Mouse (Mus musculus) large intestine, adult 2 months (tissue): Measurements from ENCODE around the gene Gm9758. TPM values are rescaled to one million over a fixed set of nuclear protein-coding genes. Genes with fewer than 3 reads are reported as not detected.
"Not testable (repeated sequence)": the region's sequence is repeated elsewhere in the genome, so short reads cannot be mapped to it uniquely, and the experiment has no call there.

Experiments
- DNase-seq: peaks from one replicate; pipeline ENCODE4 v3.0.0-alpha.2; 2012; ENCODE audit warnings: low read depth, low spot score
- WGBS: fragments of 180-500 bp; shearing (Covaris S2); methylation state at CpG from one replicate; pipeline ENCODE4 v1.1.7; 2018; 5-methylcytosine and 5-hydroxymethylcytosine counted together
- polyA plus RNA-seq: library from polyadenylated mRNA; depleted of rRNA; stranded (reverse); fragments of >200 nt; gene quantifications from 2 replicates; pipeline ENCODE4 v1.2.3, GENCODE M21; 2012; rRNA removed

The Gm9758 gene
- not detected in 2 replicates for polyA plus RNA-seq

- not testable (repeated sequence) for DNase-seq
- 30% methylated on average over 1 of the region's 1 CpGs for WGBS
Measured at GRCm38 (mm10) chr5:14914799-14915198, at the start of gene Gm9758. Gene Gm9758, minus strand, starts transcription at chr5:14914899.

- not testable (repeated sequence) for DNase-seq
- WGBS: 82% methylated on average over 13 of the region's 13 CpGs
Measured at GRCm38 (mm10) chr5:14963821-14964220, 49.1 kb upstream of the Gm9758 start.

- not testable (repeated sequence) for DNase-seq
- WGBS: 79% methylated on average over 4 of the region's 4 CpGs
Measured at GRCm38 (mm10) chr5:14961502-14961901, 46.8 kb upstream of the Gm9758 start.

- 62% methylated on average over 1 of the region's 1 CpGs for WGBS
- not testable (repeated sequence) for DNase-seq
Measured at GRCm38 (mm10) chr5:14955928-14956706, 41.4 kb upstream of the Gm9758 start.

GRCm38 (mm10) chr5:14953587-14953986, 38.9 kb upstream of the Gm9758 start:
- not testable (repeated sequence) for DNase-seq

- not testable (repeated sequence) for DNase-seq
- WGBS: 70% methylated on average over 3 of the region's 3 CpGs
Measured at GRCm38 (mm10) chr5:14952749-14953148, 38.0 kb upstream of the Gm9758 start.

GRCm38 (mm10) chr5:14951822-14952221, 37.1 kb upstream of the Gm9758 start:
- DNase-seq: not testable (repeated sequence)
- WGBS: 61% methylated on average over 7 of the region's 7 CpGs

GRCm38 (mm10) chr5:14947482-14948198, 32.9 kb upstream of the Gm9758 start:
- WGBS: 46% methylated on average over 4 of the region's 4 CpGs
- DNase-seq: not testable (repeated sequence)

GRCm38 (mm10) chr5:14945524-14945923, 30.8 kb upstream of the Gm9758 start:
- 36% methylated on average over 4 of the region's 4 CpGs for WGBS
- DNase-seq: not testable (repeated sequence)

- 85% methylated on average over 1 of the region's 1 CpGs for WGBS
- not testable (repeated sequence) for DNase-seq
Measured at GRCm38 (mm10) chr5:14941043-14941442, 26.3 kb upstream of the Gm9758 start.

GRCm38 (mm10) chr5:14938329-14938728, 23.6 kb upstream of the Gm9758 start, which contains the start of gene Speer4e:
Gene Speer4e, minus strand, starts transcription at chr5:14938429.
- WGBS: 30% methylated on average over 1 of the region's 1 CpGs
- not testable (repeated sequence) for DNase-seq

GRCm38 (mm10) chr5:14933721-14934120, 19.0 kb upstream of the Gm9758 start:
- 62% methylated on average over 5 of the region's 6 CpGs for WGBS
- DNase-seq: not testable (repeated sequence)

GRCm38 (mm10) chr5:14927047-14927446, 12.3 kb upstream of the Gm9758 start:
- not testable (repeated sequence) for DNase-seq
- 28% methylated on average over 4 of the region's 4 CpGs for WGBS

- 63% methylated on average over 2 of the region's 3 CpGs for WGBS
- not testable (repeated sequence) for DNase-seq
Measured at GRCm38 (mm10) chr5:14914361-14914760, 338 bp downstream of the Gm9758 start.

GRCm38 (mm10) chr5:14903539-14903938, 11.2 kb downstream of the Gm9758 start:
- DNase-seq: not testable (repeated sequence)
- 21% methylated on average over 3 of the region's 3 CpGs for WGBS

- DNase-seq: no peak
- WGBS: 55% methylated on average over 3 of the region's 3 CpGs
Measured at GRCm38 (mm10) chr5:14892242-14892641, 22.5 kb downstream of the Gm9758 start.

- DNase-seq: not testable (repeated sequence)
- 49% methylated on average over 2 of the region's 2 CpGs for WGBS
Measured at GRCm38 (mm10) chr5:14885291-14885690, 29.4 kb downstream of the Gm9758 start.
